Mouse (Mus musculus) kidney, embryonic 15.5 days (tissue): ENCODE results near the gene Tinf2. TPM values are rescaled to one million over a fixed set of nuclear protein-coding genes. Genes with fewer than 3 reads are reported as not detected.
A peak's percentile ranks its signal among the peaks of the same experiment; 100 is the strongest.

Experiments used
- ATAC-seq: fragments of 200-750 bp; cut with Nextera tagmentation; replicated peaks from 2 replicates; pipeline ENCODE4 v1.8.0; 2017; ENCODE audit warnings: moderate TSS enrichment; ENCODE audit not compliant: low FRiP score
- H3K27ac ChIP-seq: fragments of 300-500 bp; sonication (generic); 2 replicates; pipeline ENCODE4 v1.5.1; 2015; ENCODE audit warnings: mild to moderate bottlenecking, inconsistent platforms
- H3K27me3 ChIP-seq: fragments of 300-500 bp; sonication (generic); 2 replicates; pipeline ENCODE4 v1.6.1; 2015; ENCODE audit warnings: inconsistent platforms
- H3K36me3 ChIP-seq: fragments of 300-500 bp; sonication (generic); 2 replicates; pipeline ENCODE4 v1.6.1; 2015; ENCODE audit warnings: inconsistent platforms
- H3K4me1 ChIP-seq: fragments of 300-500 bp; sonication (generic); 2 replicates; pipeline ENCODE4 v1.6.1; 2015; ENCODE audit warnings: inconsistent platforms
- H3K4me2 ChIP-seq: fragments of 300-500 bp; sonication (generic); 2 replicates; pipeline ENCODE4 v1.6.1; 2015; ENCODE audit warnings: moderate library complexity, mild to moderate bottlenecking, inconsistent platforms
- H3K4me3 ChIP-seq: fragments of 300-500 bp; sonication (generic); replicated peaks from 2 replicates; pipeline ENCODE4 v1.5.1; 2015; ENCODE audit warnings: mild to moderate bottlenecking, inconsistent platforms
- H3K9ac ChIP-seq: fragments of 300-500 bp; sonication (generic); 2 replicates; pipeline ENCODE4 v1.6.1; 2015; ENCODE audit warnings: mild to moderate bottlenecking, inconsistent platforms
- H3K9me3 ChIP-seq: fragments of 300-500 bp; sonication (generic); replicated peaks from 2 replicates; pipeline ENCODE4 v1.6.1; 2016; ENCODE audit warnings: inconsistent platforms
- WGBS: fragments of 180-500 bp; shearing (Covaris S2); methylation state at CpG from one replicate; pipeline ENCODE4 v1.1.7; 2015; ENCODE audit warnings: mixed read lengths; 5-methylcytosine and 5-hydroxymethylcytosine counted together
- polyA plus RNA-seq: library from polyadenylated mRNA; unstranded; fragments of >200 nt; fragmentation: Nextera tagmentation; extraction: Ambion mirVana; gene quantifications from 2 replicates; pipeline ENCODE4 v1.2.1, GENCODE M21; 2015

Gene Tinf2
- polyA plus RNA-seq, 1 experiment from 2014 or later: 46.9 TPM

DNA sequence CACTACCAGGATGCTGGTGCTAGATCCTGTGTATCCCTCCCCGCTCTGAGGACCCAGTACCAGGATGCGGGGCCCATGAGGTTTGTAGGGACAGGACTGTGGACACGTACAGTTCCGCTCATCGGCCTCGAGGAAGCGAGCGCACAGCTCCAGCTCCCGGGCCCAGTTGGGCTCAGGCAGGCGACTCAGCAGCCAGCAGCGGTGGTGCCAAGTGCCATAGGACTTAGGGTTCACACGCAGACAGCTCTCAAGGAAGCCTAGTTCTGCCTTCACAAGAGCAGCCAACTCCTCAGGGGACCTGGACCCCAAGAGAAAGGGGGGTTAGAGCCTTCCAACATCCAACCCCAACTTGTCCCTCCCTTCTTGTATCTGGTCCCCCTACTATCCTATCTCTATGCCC, 39.0 kb upstream of the Tinf2 start:
- no peak for ATAC-seq
- peak overlapping the region; percentile 88 for H3K4me3 ChIP-seq
- peak overlapping the region; percentile 77 for H3K4me2 ChIP-seq
- 0 out of 2 replicates have a peak overlapping the region, but pooled peaks have one; percentile 83 for H3K9ac ChIP-seq
- 92% methylated on average over 12 of the region's 12 CpGs for WGBS
- peaks cover 40% of the 10 kb centered on the region for H3K36me3 ChIP-seq
- no peaks in the 10 kb centered on the region for H3K27me3 ChIP-seq
- peak overlapping the region; percentile 32; the same call in 1 of the 2 replicates for H3K27ac ChIP-seq
- H3K9me3 ChIP-seq: no peaks in the 10 kb centered on the region
- peaks cover 16% of the 10 kb centered on the region for H3K4me1 ChIP-seq

DNA sequence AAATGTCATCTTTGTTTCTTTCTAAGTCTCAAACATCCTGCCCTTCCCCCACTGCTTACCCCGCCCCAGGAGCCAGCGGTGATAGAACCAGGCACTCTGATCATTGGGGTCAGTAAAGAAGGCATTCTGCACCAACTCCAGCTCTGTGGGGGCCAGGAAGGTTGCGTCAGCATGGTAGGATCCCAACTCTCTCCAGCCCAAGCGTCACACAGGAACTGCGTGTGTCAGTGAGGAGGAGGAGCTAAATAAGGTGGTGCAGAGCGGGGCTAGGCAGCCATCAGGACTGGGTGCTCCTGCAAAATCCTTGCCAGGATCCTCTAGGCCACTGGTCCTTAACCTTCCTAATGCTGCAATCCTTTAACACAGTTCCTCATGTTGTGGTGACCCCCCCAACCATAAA, 38.1 kb upstream of the Tinf2 start:
- H3K4me2 ChIP-seq: no peak overlapping the region
- no peak overlapping the region for H3K4me3 ChIP-seq
- H3K9me3 ChIP-seq: no peaks in the 10 kb centered on the region
- H3K4me1 ChIP-seq: peaks cover 19% of the 10 kb centered on the region
- H3K27ac ChIP-seq: no peak overlapping the region
- peaks cover 40% of the 10 kb centered on the region for H3K36me3 ChIP-seq
- H3K9ac ChIP-seq: no peak overlapping the region
- no peaks in the 10 kb centered on the region for H3K27me3 ChIP-seq
- no peak for ATAC-seq
- WGBS: 91% methylated on average over 6 of the region's 6 CpGs

DNA sequence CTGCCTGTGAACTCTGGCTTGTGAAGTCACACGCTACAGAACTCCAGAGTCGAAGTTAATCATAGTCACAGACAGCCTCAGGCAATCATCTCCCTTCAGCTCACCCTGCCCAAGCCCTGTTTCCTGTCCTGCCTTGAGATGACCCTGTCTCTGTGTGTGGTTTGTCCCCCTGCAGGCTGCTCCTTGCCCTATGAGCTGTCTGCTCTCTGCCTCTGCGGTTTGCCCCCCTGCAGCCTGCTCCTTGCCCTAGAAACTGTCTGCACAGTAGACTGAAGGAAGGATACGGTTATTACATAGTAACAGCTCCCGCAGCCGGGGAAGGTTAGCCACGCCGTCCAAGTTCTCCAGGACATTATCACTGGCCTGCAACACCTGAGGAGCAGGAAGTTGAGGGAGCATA, 35.3 kb upstream of the Tinf2 start:
- Histone ChIP-seq H3K27ac (no peak overlapping the region), H3K4me3 (no peak overlapping the region), H3K4me1 (peaks cover 29% of the 10 kb centered on the region), H3K9me3 (no peaks in the 10 kb centered on the region), H3K27me3 (peaks cover 15% of the 10 kb centered on the region), H3K36me3 (peaks cover 40% of the 10 kb centered on the region), H3K9ac (no peak overlapping the region), H3K4me2 (no peak overlapping the region)
- 78% methylated on average over 8 of the region's 8 CpGs for WGBS
- no peak for ATAC-seq

DNA sequence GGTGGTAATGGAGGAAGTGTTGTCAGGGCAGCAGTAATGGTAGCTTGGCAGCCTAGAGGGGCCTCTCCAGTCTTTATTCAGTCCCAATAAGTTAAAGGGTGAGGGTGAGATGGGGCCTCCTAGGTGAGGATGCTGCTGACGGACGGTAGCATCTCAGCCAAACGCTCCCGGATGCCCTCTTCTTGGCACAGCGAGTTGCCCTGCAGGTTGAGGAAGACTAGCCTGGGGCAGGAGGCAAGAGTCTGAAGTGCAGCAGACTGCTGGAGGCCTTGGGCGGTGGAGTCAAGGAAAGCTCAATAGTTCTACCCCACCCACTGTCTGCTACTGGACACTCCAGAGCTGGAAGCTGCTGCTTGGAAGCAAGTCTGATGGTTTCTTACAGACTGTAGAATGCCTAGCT, 34.7 kb upstream of the Tinf2 start:
- peaks cover 40% of the 10 kb centered on the region for H3K36me3 ChIP-seq
- no peak overlapping the region for H3K4me2 ChIP-seq
- WGBS: 94% methylated on average over 6 of the region's 6 CpGs
- no peak overlapping the region for H3K27ac ChIP-seq
- no peaks in the 10 kb centered on the region for H3K9me3 ChIP-seq
- ATAC-seq: no peak
- H3K4me3 ChIP-seq: no peak overlapping the region
- H3K27me3 ChIP-seq: peaks cover 16% of the 10 kb centered on the region
- H3K9ac ChIP-seq: no peak overlapping the region
- H3K4me1 ChIP-seq: peaks cover 26% of the 10 kb centered on the region

DNA sequence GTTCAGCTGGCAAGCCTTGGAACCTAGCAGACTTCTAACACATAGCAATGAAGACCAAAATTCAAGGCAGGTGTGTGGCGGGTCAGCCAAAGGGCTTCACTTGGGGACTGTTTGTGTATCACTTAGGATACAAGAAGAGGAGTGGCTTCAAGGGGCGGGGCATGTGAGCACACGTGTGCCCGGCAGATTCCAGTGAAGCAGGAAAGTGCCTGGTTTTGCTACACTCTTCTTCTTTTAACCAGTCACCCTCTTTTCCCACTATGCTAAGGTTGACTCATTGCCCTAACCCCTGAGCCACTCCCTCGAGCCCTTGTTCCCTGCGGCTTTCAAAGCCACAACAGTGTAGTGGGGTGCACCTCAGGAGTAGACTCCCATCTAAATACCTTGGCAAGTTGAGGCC, 33.3 kb upstream of the Tinf2 start:
- peaks cover 16% of the 10 kb centered on the region for H3K27me3 ChIP-seq
- no peak for ATAC-seq
- no peak overlapping the region for H3K9ac ChIP-seq
- peaks cover 16% of the 10 kb centered on the region for H3K4me1 ChIP-seq
- peaks cover 37% of the 10 kb centered on the region for H3K36me3 ChIP-seq
- H3K27ac ChIP-seq: no peak overlapping the region
- WGBS: 41% methylated on average over 6 of the region's 6 CpGs
- no peak overlapping the region for H3K4me2 ChIP-seq
- no peaks in the 10 kb centered on the region for H3K9me3 ChIP-seq
- no peak overlapping the region for H3K4me3 ChIP-seq

DNA sequence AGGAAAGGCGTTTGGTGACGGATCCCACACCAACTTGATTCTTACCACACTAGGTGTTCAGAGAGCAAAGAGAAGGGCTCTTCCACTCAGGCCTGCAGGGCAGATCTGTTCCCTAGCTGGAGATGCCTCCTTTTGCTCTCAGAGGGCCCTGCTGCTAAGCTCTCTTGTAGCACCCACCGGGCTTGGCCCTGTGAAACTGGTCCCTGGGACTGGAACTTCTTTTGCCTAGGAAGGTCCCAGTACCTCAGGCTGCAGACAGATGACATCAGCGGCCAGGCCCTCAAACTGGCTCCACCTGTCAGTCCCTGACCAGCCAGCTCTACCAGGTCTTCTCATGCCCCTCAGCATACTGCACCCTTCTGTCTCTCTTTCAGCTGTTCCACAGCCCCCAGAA, 32.1 kb upstream of the Tinf2 start, which contains the start of gene Tgm1:
Gene Tgm1 (minus strand): TSS at position 198 of the 394 bp plus-strand sequence.
- peak within 1 kb of the TSS; percentile 51; the same call in 1 of the 2 replicates for H3K27ac ChIP-seq
- WGBS: 28% methylated on average over 4 of the region's 4 CpGs
- ATAC-seq: no peak; the same call in 1 of the 2 replicates
- H3K4me3 ChIP-seq: peak within 1 kb of the TSS; percentile 31
- H3K9ac ChIP-seq: no peak within 1 kb of the TSS
- peak within 1 kb of the TSS; percentile 58 for H3K4me2 ChIP-seq
- H3K27me3 ChIP-seq: peaks cover 16% of the 10 kb centered on the region
- H3K4me1 ChIP-seq: peaks cover 16% of the 10 kb centered on the region
- peaks cover 26% of the 10 kb centered on the region for H3K36me3 ChIP-seq
- no peaks in the 10 kb centered on the region for H3K9me3 ChIP-seq

DNA sequence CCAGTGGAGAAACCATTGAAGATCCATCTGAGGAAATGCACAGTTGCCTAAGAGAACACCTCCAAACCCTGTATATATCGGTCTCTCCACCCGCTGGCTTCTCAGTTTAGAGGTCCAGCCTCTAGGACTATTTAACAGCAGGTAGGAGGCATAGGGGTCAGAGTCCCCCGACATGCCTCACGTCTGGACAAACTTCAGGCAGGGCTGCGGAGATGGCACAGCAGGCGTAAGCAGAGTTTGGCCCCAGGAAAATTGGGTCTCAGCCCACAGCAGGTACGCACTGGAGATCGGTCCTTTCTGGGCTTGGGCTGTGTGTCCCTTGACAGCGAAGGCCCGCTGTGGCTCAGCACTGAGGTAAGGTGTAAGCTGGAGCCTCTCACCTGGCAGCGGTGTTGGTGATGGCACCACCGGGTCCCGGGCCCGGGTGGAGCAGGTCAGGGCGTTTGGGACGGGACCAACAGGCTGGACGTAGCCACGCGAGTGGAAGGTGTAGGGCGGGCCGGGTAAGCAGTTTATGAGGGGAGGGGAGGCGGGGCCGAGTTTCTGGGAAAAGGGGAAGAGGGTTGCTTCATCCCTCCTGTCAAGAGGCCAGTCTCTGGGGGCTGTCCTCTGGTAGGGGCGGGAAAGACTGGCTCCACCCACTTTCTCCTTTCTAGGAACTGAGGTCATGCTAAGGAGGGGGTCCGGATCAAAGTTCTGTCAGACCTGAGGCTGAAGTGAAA, 31.5 kb upstream of the Tinf2 start:
- WGBS: 14% methylated on average over 25 of the region's 25 CpGs

DNA sequence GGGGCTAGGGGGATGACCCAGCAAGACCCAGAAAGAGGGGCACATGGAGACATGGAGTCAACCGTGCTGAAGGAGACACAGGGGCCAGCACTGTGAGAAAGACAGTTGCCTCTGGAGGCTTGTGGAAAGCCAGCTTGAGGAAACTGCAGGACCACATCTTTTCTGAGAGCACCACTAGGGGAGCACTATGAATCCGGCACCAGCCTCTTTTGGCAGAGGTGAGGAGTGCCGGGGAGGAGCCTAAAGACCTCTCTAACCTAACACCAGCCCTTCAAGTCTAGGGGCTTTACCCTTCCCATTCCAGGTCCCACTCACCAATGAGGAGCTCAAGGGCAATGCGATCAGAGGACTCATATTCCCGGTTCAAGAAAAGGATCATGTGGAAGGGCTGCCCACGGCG, 30.2 kb upstream of the Tinf2 start:
- no peak overlapping the region for H3K9ac ChIP-seq
- H3K4me3 ChIP-seq: no peak overlapping the region
- no peak overlapping the region for H3K27ac ChIP-seq
- H3K9me3 ChIP-seq: no peaks in the 10 kb centered on the region
- ATAC-seq: no peak
- H3K4me2 ChIP-seq: no peak overlapping the region
- 78% methylated on average over 7 of the region's 7 CpGs for WGBS
- H3K27me3 ChIP-seq: peaks cover 16% of the 10 kb centered on the region
- H3K4me1 ChIP-seq: peaks cover 16% of the 10 kb centered on the region
- H3K36me3 ChIP-seq: peaks cover 7% of the 10 kb centered on the region

More for the DNA sequence above, 31.5 kb upstream of the Tinf2 start:
- Histone ChIP-seq H3K4me3 (peak overlapping the region; percentile 31), H3K9ac (no peak overlapping the region), H3K27ac (peak overlapping the region; percentile 51; the same call in 1 of the 2 replicates), H3K4me2 (peak overlapping the region; percentile 58), H3K27me3 (peaks cover 16% of the 10 kb centered on the region), H3K4me1 (peaks cover 16% of the 10 kb centered on the region), H3K9me3 (no peaks in the 10 kb centered on the region), H3K36me3 (peaks cover 20% of the 10 kb centered on the region)
- ATAC-seq: peak; percentile 63

DNA sequence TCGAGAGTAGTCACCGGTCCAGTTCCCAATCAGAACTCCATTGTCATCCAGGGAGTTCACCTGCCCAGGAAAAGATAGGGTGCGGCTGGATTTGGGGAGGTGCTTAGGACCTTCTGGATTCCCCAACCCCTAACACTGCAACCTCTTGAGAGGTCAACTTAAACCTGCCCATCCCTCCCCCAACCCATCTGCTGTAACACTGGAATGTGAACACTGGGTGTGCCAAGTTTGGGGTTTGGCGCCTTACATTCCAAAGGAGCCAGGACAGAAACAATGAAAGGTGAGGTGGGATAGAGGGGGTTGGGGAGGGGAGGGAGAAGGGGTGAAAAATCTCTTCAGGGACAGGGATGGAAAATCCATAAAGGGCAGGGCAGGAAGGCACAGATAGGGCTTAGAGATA, 27.9 kb upstream of the Tinf2 start:
- no peaks in the 10 kb centered on the region for H3K36me3 ChIP-seq
- H3K9me3 ChIP-seq: no peaks in the 10 kb centered on the region
- H3K4me1 ChIP-seq: peaks cover 12% of the 10 kb centered on the region
- H3K27ac ChIP-seq: no peak overlapping the region
- ATAC-seq: no peak
- WGBS: 88% methylated on average over 4 of the region's 4 CpGs
- H3K4me3 ChIP-seq: no peak overlapping the region
- H3K27me3 ChIP-seq: peaks cover 16% of the 10 kb centered on the region
- H3K9ac ChIP-seq: no peak overlapping the region
- H3K4me2 ChIP-seq: no peak overlapping the region

DNA sequence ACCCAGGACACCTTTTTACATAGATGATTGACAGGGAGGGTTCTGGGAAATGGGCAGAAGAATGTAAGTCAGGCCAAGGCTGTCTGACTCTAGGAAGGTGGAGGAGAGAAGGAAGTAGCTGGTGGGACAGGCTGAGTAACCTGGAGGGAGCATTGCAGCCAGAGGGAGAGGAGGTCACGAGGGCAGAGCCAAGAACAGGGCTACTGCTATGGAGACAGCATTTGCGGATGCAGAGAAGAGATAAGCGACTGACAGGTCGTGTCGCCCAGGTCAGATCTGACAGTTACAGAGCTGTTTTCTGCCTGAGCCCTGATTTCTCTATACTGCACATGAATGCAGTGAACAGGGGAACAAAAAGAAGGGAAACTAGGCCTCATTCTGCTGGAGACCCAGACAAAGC, 25.8 kb upstream of the Tinf2 start:
- WGBS: 85% methylated on average over 5 of the region's 5 CpGs
- ATAC-seq: no peak
- no peaks in the 10 kb centered on the region for H3K4me1 ChIP-seq
- no peak overlapping the region for H3K4me3 ChIP-seq
- H3K9ac ChIP-seq: no peak overlapping the region
- H3K4me2 ChIP-seq: no peak overlapping the region
- no peaks in the 10 kb centered on the region for H3K36me3 ChIP-seq
- H3K27ac ChIP-seq: no peak overlapping the region
- H3K27me3 ChIP-seq: peaks cover 6% of the 10 kb centered on the region
- no peaks in the 10 kb centered on the region for H3K9me3 ChIP-seq

DNA sequence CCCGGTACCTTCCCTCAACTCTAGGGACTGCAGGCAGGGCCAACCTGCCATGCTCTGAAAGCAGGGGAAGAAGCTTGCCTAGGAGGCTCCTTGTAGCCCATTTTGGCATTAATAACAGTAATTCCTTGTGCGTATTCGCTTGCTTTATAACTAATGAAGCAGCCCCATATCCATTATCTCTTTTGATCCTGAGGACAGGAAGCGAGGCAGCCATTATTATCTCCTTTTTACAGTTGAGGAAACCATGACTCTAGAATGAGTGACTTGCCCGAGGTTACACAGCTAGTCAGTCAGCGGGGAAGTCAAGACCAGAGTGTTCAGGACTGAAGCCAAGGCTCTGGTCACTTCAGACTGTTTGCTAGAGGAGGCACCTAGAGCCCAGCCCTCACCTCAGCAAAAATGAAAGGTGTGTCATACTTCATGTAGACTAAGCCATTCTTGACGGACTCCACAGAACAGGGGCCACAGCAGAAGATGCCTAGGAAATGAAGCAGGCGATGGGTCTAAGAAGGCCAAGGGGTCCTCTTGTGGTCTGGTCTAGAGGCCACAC, 24.5 kb upstream of the Tinf2 start:
- H3K27me3 ChIP-seq: no peaks in the 10 kb centered on the region
- peaks cover 2% of the 10 kb centered on the region; the same call in 1 of the 2 replicates for H3K4me1 ChIP-seq
- no peak for ATAC-seq
- no peaks in the 10 kb centered on the region for H3K9me3 ChIP-seq
- H3K36me3 ChIP-seq: no peaks in the 10 kb centered on the region
- H3K4me2 ChIP-seq: no peak overlapping the region
- WGBS: 87% methylated on average over 8 of the region's 8 CpGs
- no peak overlapping the region for H3K27ac ChIP-seq
- H3K9ac ChIP-seq: no peak overlapping the region
- no peak overlapping the region for H3K4me3 ChIP-seq

DNA sequence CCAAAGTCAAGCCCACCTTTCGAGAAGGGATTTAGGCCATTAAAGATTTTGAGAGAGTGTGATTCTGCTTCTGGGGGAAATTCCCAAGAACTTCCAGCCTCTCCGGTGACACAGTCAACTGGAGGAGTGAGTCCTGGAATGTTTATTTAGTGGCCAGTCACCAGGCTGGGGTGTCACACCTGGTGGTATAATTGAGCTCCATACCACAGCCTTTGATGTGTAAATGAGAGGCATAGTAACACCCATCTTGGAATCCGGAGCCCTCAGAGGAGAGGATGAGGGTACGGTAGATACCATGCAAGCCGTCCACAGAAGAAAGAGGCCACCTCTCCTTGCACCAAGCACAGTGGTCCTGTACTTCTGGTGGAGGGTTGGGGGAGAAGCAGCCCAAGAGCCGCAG, 21.1 kb upstream of the Tinf2 start:
- Histone ChIP-seq H3K4me2 (no peak overlapping the region), H3K36me3 (no peaks in the 10 kb centered on the region), H3K27ac (no peak overlapping the region), H3K27me3 (no peaks in the 10 kb centered on the region), H3K4me3 (no peak overlapping the region), H3K9ac (no peak overlapping the region), H3K4me1 (peaks cover 14% of the 10 kb centered on the region; the same call in 1 of the 2 replicates), H3K9me3 (no peaks in the 10 kb centered on the region)
- 41% methylated on average over 6 of the region's 6 CpGs for whole genome bisulfite sequencing
- ATAC-seq: no peak
